Mouse (Mus musculus) frontal cortex, postnatal 10 days (tissue): Measurements from ENCODE around the gene Myo3b.

Experiments
- DNase-seq, 2 experiments: peaks; one replicate each; pipeline ENCODE4 v3.0.0; 2022; ENCODE audit warnings: low spot score in 2 of 2, mixed read lengths in 1 of 2

Gene Myo3b

GRCm38 (mm10) chr2:70065729-70066300, 26.9 kb downstream of the Myo3b start:
- DNase-seq: no peak

GRCm38 (mm10) chr2:70066338-70067022, 27.6 kb downstream of the Myo3b start:
- DNase-seq: no peak

GRCm38 (mm10) chr2:70069861-70070260, 30.9 kb downstream of the Myo3b start:
- no peak for DNase-seq

- DNase-seq: no peak
Observed at GRCm38 (mm10) chr2:70083444-70084020, 44.6 kb downstream of the Myo3b start.

- no peak for DNase-seq
Observed at GRCm38 (mm10) chr2:70091261-70091660, 52.3 kb downstream of the Myo3b start.

- no peak for DNase-seq
Observed at GRCm38 (mm10) chr2:70091801-70092522, 53.0 kb downstream of the Myo3b start.

- no peak for DNase-seq
Observed at GRCm38 (mm10) chr2:70092665-70093064, 53.7 kb downstream of the Myo3b start.

- no peak for DNase-seq
Observed at GRCm38 (mm10) chr2:70094446-70094845, 55.5 kb downstream of the Myo3b start.

GRCm38 (mm10) chr2:70097229-70098095, 58.5 kb downstream of the Myo3b start:
- peak; percentile 43 to 44 for DNase-seq

GRCm38 (mm10) chr2:70099459-70099858, 60.5 kb downstream of the Myo3b start:
- DNase-seq: no peak

- DNase-seq: no peak
Observed at GRCm38 (mm10) chr2:70105286-70106030, 66.5 kb downstream of the Myo3b start.

- DNase-seq: no peak
Observed at GRCm38 (mm10) chr2:70109010-70109409, 70.1 kb downstream of the Myo3b start.

GRCm38 (mm10) chr2:70113798-70114782, 75.2 kb downstream of the Myo3b start:
- DNase-seq: peak in 1 of 2 experiments; percentile 45

GRCm38 (mm10) chr2:70118376-70119264, 79.7 kb downstream of the Myo3b start:
- DNase-seq: no peak

GRCm38 (mm10) chr2:70119265-70119663, 80.3 kb downstream of the Myo3b start:
- DNase-seq: no peak

- DNase-seq: no peak
Observed at GRCm38 (mm10) chr2:70126330-70126729, 87.4 kb downstream of the Myo3b start.

- DNase-seq: peak; percentile 86 to 92
Observed at GRCm38 (mm10) chr2:70126783-70127182, 87.9 kb downstream of the Myo3b start.

GRCm38 (mm10) chr2:70127351-70128148, 88.6 kb downstream of the Myo3b start:
- peak in 1 of 2 experiments; percentile 34 for DNase-seq
